Mouse (Mus musculus): Measurements from ENCODE around the gene Phox2a.
A peak's percentile ranks its signal among the peaks of the same experiment; 100 is the strongest.

The Phox2a gene

GRCm38 (mm10) chr7:101837606-101838471 is 19.7 kb downstream of the Phox2a start, which contains the start of gene Inppl1:
Gene Inppl1 (minus strand): TSS chr7:101838229.
- DNase-seq: peak; percentile 89

- DNase-seq: no peak
Observed at GRCm38 (mm10) chr7:101844186-101844585, 26.1 kb downstream of the Phox2a start.

DNA sequence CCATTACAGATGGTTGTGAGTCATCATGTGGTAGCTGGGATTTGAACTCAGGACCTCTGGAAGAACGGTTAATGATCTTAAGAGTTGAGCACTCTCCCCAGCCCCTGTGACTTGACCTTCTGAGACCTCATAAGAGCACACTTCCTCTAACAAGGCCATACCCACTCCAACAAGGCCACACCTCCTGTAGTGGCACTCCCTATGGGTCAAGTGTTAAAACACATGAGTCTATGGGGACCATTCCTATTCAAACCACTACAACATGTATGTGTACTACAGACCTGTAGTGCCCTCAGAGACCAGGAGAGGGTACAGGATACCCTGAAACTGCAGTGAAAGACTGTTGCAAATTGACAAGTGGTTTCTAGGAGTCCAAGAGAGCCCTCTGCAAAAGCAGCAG is 29.8 kb downstream of the Phox2a start:
- DNase-seq: no peak

DNA sequence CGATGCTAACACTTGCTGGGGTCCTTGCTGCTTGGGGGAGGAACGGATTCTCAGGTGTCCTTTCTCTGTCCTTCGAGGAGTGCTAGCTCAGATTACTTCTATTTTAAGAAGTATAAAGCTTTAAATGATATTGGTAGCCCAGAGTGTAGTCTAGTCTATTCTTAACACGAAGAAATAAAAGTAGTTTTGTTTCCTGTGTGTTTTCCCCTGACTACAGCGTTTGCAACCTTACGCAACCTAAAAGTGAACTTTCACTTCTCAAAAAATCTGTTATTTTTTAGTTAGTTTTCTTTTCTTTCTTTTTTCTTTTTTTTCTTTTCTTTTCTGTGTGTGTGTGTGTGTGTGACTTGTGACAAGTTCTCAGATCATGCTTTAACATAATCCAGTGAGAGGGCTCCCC is 33.6 kb downstream of the Phox2a start:
- DNase-seq: no peak

DNA sequence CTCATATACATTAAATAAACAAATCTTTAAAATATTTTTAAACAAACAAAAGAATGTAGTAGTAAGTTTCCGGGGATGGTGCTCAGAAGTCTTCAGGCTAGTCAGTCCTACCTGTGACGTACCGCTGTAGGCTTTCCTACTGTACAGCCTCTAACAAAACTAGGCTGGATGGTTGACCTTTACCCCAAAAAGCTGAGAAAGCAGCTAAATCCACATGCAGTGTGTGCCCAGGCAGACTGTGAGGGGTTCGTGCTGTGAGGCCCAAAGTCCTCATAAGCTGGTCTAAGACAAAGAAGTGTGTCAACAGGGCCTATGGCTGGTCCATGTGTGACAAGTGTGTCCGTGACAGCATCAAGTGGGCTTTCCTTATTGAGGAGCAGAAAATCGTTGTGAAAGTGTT is 34.7 kb downstream of the Phox2a start:
- no peak for DNase-seq

- DNase-seq: no peak
Observed at GRCm38 (mm10) chr7:101853816-101854215, 35.7 kb downstream of the Phox2a start.

DNA sequence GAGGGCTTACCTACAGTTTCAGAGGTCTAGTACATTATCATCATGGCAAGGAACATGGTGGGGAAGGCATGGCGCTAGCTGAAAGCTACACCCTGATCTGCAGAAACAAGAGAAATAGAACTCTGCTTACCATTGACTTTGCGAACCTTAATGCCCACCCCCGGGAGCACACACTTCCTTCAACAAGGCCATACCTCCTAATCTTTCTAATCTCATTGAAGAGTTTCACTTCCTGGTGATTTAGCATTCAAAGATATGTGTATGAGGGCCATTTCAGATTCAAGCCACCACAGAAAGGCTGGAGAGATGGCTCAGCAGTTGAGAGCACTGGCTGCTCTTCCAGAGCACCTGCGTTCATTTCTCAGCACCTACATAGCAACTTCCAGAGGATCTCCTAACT is 39.0 kb downstream of the Phox2a start, which contains the start of gene Folr2:
Gene Folr2 (minus strand): TSS at position 101 of the 400 bp plus-strand sequence.
- DNase-seq: no peak

DNA sequence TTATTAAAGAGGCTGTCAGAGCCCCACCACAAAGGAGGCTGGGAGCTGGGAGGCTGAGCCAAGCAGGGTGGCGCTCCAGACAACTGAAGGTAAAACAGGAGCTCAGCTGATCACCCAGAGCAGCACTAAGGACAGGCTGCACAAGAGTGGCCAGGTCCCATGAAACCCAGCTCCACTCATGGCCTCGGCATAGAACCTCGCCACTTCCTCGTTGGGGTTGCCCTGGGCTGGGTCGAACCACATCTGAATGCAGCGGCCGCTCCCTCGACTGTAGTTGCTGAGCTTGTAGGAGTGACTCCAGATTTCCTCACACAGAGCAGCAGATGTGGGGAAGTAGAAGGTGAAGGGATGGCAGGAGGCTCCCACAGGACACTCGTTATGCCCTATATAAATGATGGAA is 40.2 kb downstream of the Phox2a start:
- DNase-seq: no peak

- no peak for DNase-seq
Observed at GRCm38 (mm10) chr7:101860978-101861377, 42.9 kb downstream of the Phox2a start.

DNA sequence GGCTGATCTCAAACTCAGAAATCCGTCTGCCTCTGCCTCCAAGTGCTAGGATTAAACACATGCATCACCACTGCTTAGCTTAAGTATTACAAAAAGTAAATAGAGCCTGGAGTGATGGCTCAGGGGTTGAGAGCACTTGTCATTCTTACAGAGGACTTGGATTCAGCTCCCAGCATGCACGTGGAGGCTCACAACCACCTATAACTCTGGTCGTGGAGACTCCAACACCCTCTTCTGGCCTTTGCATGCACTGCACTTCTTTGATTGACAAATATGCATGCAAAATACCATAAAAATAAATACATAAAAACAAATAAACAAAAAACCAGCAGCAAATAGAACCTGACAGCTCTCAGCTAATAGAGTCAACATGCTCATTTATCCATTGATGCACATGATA is 44.2 kb downstream of the Phox2a start:
- DNase-seq: no peak

GRCm38 (mm10) chr7:101863415-101863814 is 45.3 kb downstream of the Phox2a start, which contains the start of gene Anapc15:
Gene Anapc15 (plus strand): TSS chr7:101863715.
- no peak for DNase-seq

- DNase-seq: no peak
Observed at GRCm38 (mm10) chr7:101866491-101867265, 48.6 kb downstream of the Phox2a start.

DNA sequence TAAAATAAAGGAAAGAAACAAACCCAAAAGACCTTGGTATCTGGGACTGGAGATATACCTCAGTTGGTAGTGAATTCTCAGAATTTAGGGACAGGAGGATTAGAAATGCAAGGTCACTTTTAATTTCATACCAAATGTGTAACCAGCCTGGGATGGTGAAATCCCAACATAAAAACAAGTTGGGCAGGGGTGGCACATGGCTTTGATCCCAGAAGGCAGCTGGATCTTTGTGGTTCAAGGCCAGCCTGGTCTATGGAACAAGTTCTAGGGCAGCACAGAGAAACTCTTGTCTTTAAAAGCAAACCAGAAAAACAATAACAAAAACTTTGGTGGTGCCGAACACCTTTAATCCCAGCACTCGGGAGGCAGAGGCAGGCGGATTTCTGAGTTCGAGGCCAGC is 49.4 kb downstream of the Phox2a start:
- no peak for DNase-seq

DNA sequence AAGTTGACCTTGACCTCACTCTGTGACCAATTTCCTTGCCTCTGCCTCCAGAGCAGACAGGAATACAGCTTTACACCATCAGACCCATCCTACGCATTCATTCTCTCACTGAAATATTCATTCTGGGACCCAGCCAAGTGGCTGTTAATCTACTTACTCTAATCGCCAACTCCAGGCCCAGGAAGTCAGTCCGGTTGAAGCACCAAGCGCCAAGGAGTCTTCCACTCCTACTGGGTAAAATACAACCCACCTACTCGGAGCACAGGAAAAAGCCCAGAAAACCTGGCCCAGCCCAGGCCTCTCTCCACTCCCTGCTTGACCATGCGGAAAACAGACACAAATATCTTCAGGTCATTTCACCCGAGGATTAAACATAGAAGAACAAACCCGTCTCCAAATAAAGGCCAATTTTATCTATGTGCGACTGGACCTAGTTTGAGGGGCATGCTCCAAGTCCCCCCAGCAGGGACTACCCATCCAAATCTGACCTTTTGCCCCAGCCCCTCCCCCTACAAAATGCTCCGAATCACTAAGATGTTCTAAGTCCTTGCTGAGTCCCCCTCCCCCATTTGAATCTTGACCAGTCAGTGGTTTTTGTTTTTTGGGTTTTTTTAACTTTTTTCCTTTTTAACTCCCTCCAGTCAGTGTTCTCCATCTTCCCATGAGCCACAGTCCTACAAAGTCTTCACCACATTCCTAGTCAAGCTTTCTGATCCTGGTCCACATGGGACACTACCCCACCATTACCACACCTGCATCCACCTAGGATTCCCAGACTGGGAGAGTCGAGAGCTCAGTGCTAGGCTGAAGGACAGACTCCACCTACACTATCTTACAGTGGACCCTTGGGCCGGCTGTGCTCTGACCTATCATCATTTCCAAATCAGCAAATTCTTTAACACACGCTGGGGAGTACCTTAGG is 50.4 kb downstream of the Phox2a start:
- DNase-seq: no peak

- no peak for DNase-seq
Observed at GRCm38 (mm10) chr7:101869163-101869500, 51.0 kb downstream of the Phox2a start.

DNA sequence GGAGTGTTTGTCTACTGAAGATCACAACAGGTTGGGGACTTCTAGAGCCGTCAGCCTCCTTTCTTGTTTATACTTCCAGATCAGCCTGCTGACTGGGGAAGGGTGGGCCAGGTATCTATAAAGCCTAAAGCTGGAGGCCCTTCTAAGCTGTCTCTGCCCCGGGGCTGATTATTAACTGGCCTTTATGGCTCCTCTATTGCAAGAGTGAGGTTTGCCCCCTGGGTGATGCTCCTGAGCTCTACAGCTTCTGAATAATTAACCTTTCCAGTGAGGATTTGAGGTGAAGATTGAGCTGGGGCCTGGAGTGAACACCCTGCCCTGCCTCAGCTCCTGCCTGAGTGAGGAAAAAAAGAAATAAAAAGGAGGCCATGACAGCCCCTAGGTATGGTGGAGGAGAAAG is 52.5 kb downstream of the Phox2a start, which contains the start of gene Folr1:
Gene Folr1 (minus strand): TSS at position 160 of the 400 bp plus-strand sequence.
- DNase-seq: no peak

GRCm38 (mm10) chr7:101871296-101871695 is 53.2 kb downstream of the Phox2a start:
- DNase-seq: no peak
